Mouse (Mus musculus) liver, adult 2 months (tissue): ENCODE measurements around the gene Tedc2. TPM values are rescaled to one million over a fixed set of nuclear protein-coding genes. Genes with fewer than 3 reads are reported as not detected.

Source experiments
- DNase-seq: peaks from one replicate; pipeline ENCODE4 v3.0.0-alpha.2; 2011; ENCODE audit warnings: low read depth, low spot score; ENCODE audit errors: extremely low read depth
- H3K27ac ChIP-seq: fragments of 200-500 bp; replicated peaks from 2 replicates; pipeline ENCODE4 v1.5.1; 2012; ENCODE audit warnings: low read depth, mild to moderate bottlenecking, control low read depth, inconsistent platforms, low read length; ENCODE audit not compliant: insufficient read depth
- H3K27me3 ChIP-seq: fragments of 200-500 bp; 2 replicates; pipeline ENCODE4 v1.6.1; 2012; ENCODE audit warnings: mild to moderate bottlenecking, moderate library complexity, low read length, inconsistent platforms; ENCODE audit not compliant: control insufficient read depth, insufficient read depth
- H3K36me3 ChIP-seq: fragments of 200-500 bp; 2 replicates; pipeline ENCODE4 v1.6.1; 2012; ENCODE audit warnings: low read length, inconsistent platforms; ENCODE audit not compliant: control insufficient read depth, insufficient read depth
- H3K4me1 ChIP-seq: fragments of 200-500 bp; 2 replicates; pipeline ENCODE4 v1.6.1; 2011; ENCODE audit warnings: low read length; ENCODE audit not compliant: control insufficient read depth, insufficient read depth
- H3K4me3 ChIP-seq: fragments of 200-500 bp; 2 replicates; pipeline ENCODE4 v1.5.1; 2011; ENCODE audit warnings: low read depth, mild to moderate bottlenecking, control low read depth, low read length, moderate library complexity; ENCODE audit not compliant: insufficient read depth
- H3K79me2 ChIP-seq: fragments of 200-500 bp; 2 replicates; pipeline ENCODE4 v1.6.1; 2012; ENCODE audit warnings: inconsistent platforms, mild to moderate bottlenecking, low read length, moderate library complexity; ENCODE audit not compliant: control insufficient read depth, insufficient read depth
- H3K9ac ChIP-seq: fragments of 200-500 bp; 2 replicates; pipeline ENCODE4 v1.6.1; 2012; ENCODE audit warnings: low read depth, mild to moderate bottlenecking, control low read depth, inconsistent platforms, low read length
- CTCF ChIP-seq: fragments of 200-500 bp; IDR thresholded peaks from 2 replicates; pipeline ENCODE4 v1.5.1; 2011; ENCODE audit warnings: low read depth, low read length, control low read depth
- POLR2A ChIP-seq: fragments of 200-500 bp; IDR thresholded peaks from 2 replicates; pipeline ENCODE4 v1.6.1; 2011; ENCODE audit warnings: low read length, control low read depth; ENCODE audit not compliant: insufficient read depth; ENCODE audit errors: extremely low read depth
- WGBS: fragments of 180-500 bp; shearing (Covaris S2); methylation state at CpG from one replicate; pipeline ENCODE4 v1.1.7; 2018; 5-methylcytosine and 5-hydroxymethylcytosine counted together
- polyA plus RNA-seq: library from polyadenylated mRNA; depleted of rRNA; stranded (reverse); fragments of >200 nt; gene quantifications from 2 replicates; pipeline ENCODE4 v1.2.3, GENCODE M21; 2012
- total RNA-seq: library from RNA; depleted of rRNA; stranded (reverse); fragments of >200 nt; gene quantifications from 2 replicates; pipeline ENCODE4 v1.2.3, GENCODE M21; 2014

Tedc2 gene
- total and polyA plus RNA-seq, 2 experiments, result 53.2 to 61.4 TPM

- H3K4me3 ChIP-seq, result peak overlapping the region; percentile 60; the same call in 1 of the 2 replicates
- no peaks in the 10 kb centered on the region for H3K27me3 ChIP-seq
- H3K79me2 ChIP-seq, result peaks cover 14% of the 10 kb centered on the region; the same call in 1 of the 2 replicates
- 21% methylated on average over 10 of the region's 10 CpGs for WGBS
- TF ChIP-seq CTCF (no peak), POLR2A (peak; percentile 66; the same call in 1 of the 2 replicates)
- peak overlapping the region; percentile 96 for H3K27ac ChIP-seq
- no peaks in the 10 kb centered on the region; the same call in 1 of the 2 replicates for H3K36me3 ChIP-seq
- H3K9ac ChIP-seq, result peak overlapping the region; percentile 84
- DNase-seq, result peak; percentile 96
- peaks cover 41% of the 10 kb centered on the region for H3K4me1 ChIP-seq
Observed at GRCm38 (mm10) chr17:24224741-24225140, 4.1 kb upstream of the Tedc2 start.

- Histone ChIP-seq H3K27me3 (no peaks in the 10 kb centered on the region), H3K4me1 (peaks cover 41% of the 10 kb centered on the region), H3K4me3 (no peak overlapping the region), H3K9ac (peak overlapping the region; percentile 84), H3K36me3 (no peaks in the 10 kb centered on the region; the same call in 1 of the 2 replicates), H3K27ac (peak overlapping the region; percentile 96), H3K79me2 (peaks cover 20% of the 10 kb centered on the region; the same call in 1 of the 2 replicates)
- WGBS, result 40% methylated on average over 5 of the region's 5 CpGs
- TF ChIP-seq POLR2A (no peak), CTCF (no peak)
- DNase-seq, result peak; percentile 61
Observed at GRCm38 (mm10) chr17:24223513-24223912, 2.9 kb upstream of the Tedc2 start.

GRCm38 (mm10) chr17:24222653-24223052, 2.0 kb upstream of the Tedc2 start:
- peaks cover 20% of the 10 kb centered on the region; the same call in 1 of the 2 replicates for H3K79me2 ChIP-seq
- WGBS, result 89% methylated on average over 6 of the region's 6 CpGs
- DNase-seq, result no peak

GRCm38 (mm10) chr17:24216836-24217235, 3.8 kb downstream of the Tedc2 start:
- Histone ChIP-seq H3K9ac (peak overlapping the region; percentile 55), H3K79me2 (peaks cover 17% of the 10 kb centered on the region; the same call in 1 of the 2 replicates), H3K36me3 (peaks cover 21% of the 10 kb centered on the region), H3K4me3 (no peak overlapping the region), H3K4me1 (peaks cover 32% of the 10 kb centered on the region), H3K27me3 (no peaks in the 10 kb centered on the region), H3K27ac (peak overlapping the region; percentile 78)
- peak; percentile 75 for DNase-seq
- TF ChIP-seq CTCF (no peak), POLR2A (no peak)
- 70% methylated on average over 4 of the region's 4 CpGs for WGBS

More at GRCm38 (mm10) chr17:24222653-24223052, 2.0 kb upstream of the Tedc2 start:
- H3K27ac ChIP-seq, result peak overlapping the region; percentile 96
- no peaks in the 10 kb centered on the region for H3K27me3 ChIP-seq
- peaks cover under 1% of the 10 kb centered on the region; the same call in 1 of the 2 replicates for H3K36me3 ChIP-seq
- peaks cover 44% of the 10 kb centered on the region for H3K4me1 ChIP-seq
- TF ChIP-seq POLR2A (no peak), CTCF (no peak)
- H3K4me3 ChIP-seq, result no peak overlapping the region
- no peak overlapping the region for H3K9ac ChIP-seq

GRCm38 (mm10) chr17:24213186-24213585, 7.5 kb downstream of the Tedc2 start:
- H3K27ac ChIP-seq, result peak overlapping the region; percentile 95
- 32% methylated on average over 6 of the region's 6 CpGs for WGBS
- 0 out of 2 replicates have a peak, but pooled peaks cover 3% of the 10 kb centered on the region for H3K79me2 ChIP-seq
- no peak overlapping the region for H3K4me3 ChIP-seq
- peaks cover 21% of the 10 kb centered on the region for H3K36me3 ChIP-seq
- TF ChIP-seq POLR2A, result no peak
- no peak for TF ChIP-seq CTCF
- peak overlapping the region; percentile 52 for H3K9ac ChIP-seq
- H3K4me1 ChIP-seq, result peaks cover 50% of the 10 kb centered on the region
- H3K27me3 ChIP-seq, result no peaks in the 10 kb centered on the region
- peak; percentile 90 for DNase-seq

- no peaks in the 10 kb centered on the region for H3K27me3 ChIP-seq
- 10% methylated on average over 5 of the region's 5 CpGs for WGBS
- H3K4me1 ChIP-seq, result peaks cover 49% of the 10 kb centered on the region
- peaks cover 18% of the 10 kb centered on the region for H3K36me3 ChIP-seq
- 0 out of 2 replicates have a peak, but pooled peaks cover under 1% of the 10 kb centered on the region for H3K79me2 ChIP-seq
- peak overlapping the region; percentile 95 for H3K27ac ChIP-seq
- H3K9ac ChIP-seq, result peak overlapping the region; percentile 52
- no peak overlapping the region for H3K4me3 ChIP-seq
- TF ChIP-seq CTCF, result no peak
- TF ChIP-seq POLR2A, result no peak
- peak; percentile 99 for DNase-seq
Observed at GRCm38 (mm10) chr17:24212441-24213018, 8.1 kb downstream of the Tedc2 start.
